9 mouse cellular contexts compared by ENCODE assay signal in the genomic region with DNA sequence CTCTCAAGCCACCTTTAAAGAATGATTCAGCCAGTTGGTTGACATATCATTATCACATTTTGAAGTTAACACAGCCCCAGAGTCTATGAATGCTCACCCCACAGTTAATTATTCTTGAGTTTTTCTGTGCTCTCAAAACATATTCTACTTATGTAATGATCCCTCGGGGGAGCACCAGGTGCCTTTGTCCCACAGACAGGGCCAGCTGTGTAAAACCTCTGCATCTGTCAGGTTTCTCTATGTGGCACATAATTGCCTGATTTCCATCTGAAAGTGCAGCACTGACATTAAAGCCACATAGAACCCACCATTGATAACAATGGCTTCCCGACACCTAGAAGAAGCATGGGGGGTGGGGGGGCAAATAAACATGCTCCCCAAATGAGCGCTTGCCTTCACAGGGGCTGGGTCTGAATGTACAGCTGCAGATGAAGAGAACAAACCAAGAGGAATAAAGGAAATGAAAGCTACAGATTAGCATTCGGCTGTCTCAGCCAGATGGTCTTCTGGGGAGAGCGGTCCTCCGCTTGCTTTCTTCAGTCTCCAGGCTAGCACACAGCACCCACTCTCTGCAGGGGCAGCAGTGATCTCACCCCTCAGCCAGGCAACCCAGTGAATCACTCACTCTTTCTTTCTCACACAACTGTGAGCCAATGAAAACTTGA.
DNase-seq lines count a peak whose midpoint lies in the region; ATAC-seq and TF ChIP-seq lines count a peak whose summit lies in the region.
"Had no signal": no experiment of that assay in that cellular context is flagged by ENCODE, and none has a peak within 500 bp of the region (broad histone marks: within the 10 kb centered on the region; RNA-seq: fewer than 3 reads in every experiment).

No protein-coding gene starts in this region.

- peaks cover 16% of the 10 kb centered on the region for H3K4me1 ChIP-seq in limb, embryonic 15.5 days
- H3K4me1 ChIP-seq: liver, embryonic 13.5 days had no signal

- H3K4me3 ChIP-seq in gastrocnemius, adult 2 months = peak overlapping the region; percentile 45
- no peak overlapping the region for H3K4me3 ChIP-seq in limb, embryonic 15.5 days
- H3K4me3 ChIP-seq: liver, embryonic 13.5 days had no signal

- no peaks in the 10 kb centered on the region for H3K27me3 ChIP-seq in limb, embryonic 15.5 days
- H3K27me3 ChIP-seq: liver, embryonic 13.5 days had no signal

- no peak overlapping the region for H3K9ac ChIP-seq in limb, embryonic 15.5 days
- H3K9ac ChIP-seq: liver, embryonic 13.5 days had no signal

- no peak for DNase-seq in gastrocnemius, adult 2 months
- no peak for DNase-seq in gastrocnemius, adult 8-10 months (ENCODE audit: low spot score in 2 of 2)
- DNase-seq in NIH3T3 (ENCODE audit: low read depth) = peak; percentile 64
- peak; percentile 15 to 24 for DNase-seq in frontal cortex, postnatal 25 days (ENCODE audit: low spot score in 2 of 2)
- DNase-seq in thymus, postnatal 4 days = peak; percentile 22
- no peak for DNase-seq in urinary bladder, postnatal 25 days (ENCODE audit: low spot score)
- DNase-seq in c-Kit-positive CD71-positive TER-119-positive erythroid progenitor cells, embryonic 14.5 days (ENCODE audit: low spot score) = no peak
- DNase-seq: liver, embryonic 13.5 days had no signal

- WGBS in limb, embryonic 15.5 days = 62% methylated on average over 6 of the region's 6 CpGs

- no peaks in the 10 kb centered on the region for H3K9me3 ChIP-seq in limb, embryonic 15.5 days
- H3K9me3 ChIP-seq: liver, embryonic 13.5 days had no signal

- H3K27ac ChIP-seq in gastrocnemius, adult 2 months = no peak overlapping the region
- H3K27ac ChIP-seq in limb, embryonic 15.5 days = peak overlapping the region; percentile 48; the same call in 1 of the 2 replicates
- H3K27ac ChIP-seq: liver, embryonic 13.5 days had no signal

- ATAC-seq in limb, embryonic 15.5 days (ENCODE audit: insufficient number of reproducible peaks, low FRiP score, low TSS enrichment, low read depth) = peak; percentile 50; the same call in 1 of the 2 replicates

- intact Hi-C loops in gastrocnemius, adult 2 months (cut with DNase I) = no loop called here

- TF ChIP-seq CTCF in gastrocnemius, adult 2 months (IDR thresholded peaks at IDR 0.05) = no peak

- no peak overlapping the region for H3K4me2 ChIP-seq in limb, embryonic 15.5 days
- H3K4me2 ChIP-seq: liver, embryonic 13.5 days had no signal

- no peaks in the 10 kb centered on the region for H3K36me3 ChIP-seq in limb, embryonic 15.5 days
- H3K36me3 ChIP-seq: liver, embryonic 13.5 days had no signal

Comparison
In these comparisons a context has a peak if more than half of its experiments do, and no peak if none do; other contexts are left out.
1. DNase-seq: peak in NIH3T3 (single experiment), frontal cortex, postnatal 25 days (2 of 2) and thymus, postnatal 4 days (single experiment); none in gastrocnemius, adult 2 months (single experiment), gastrocnemius, adult 8-10 months (0 of 2), urinary bladder, postnatal 25 days (single experiment) and c-Kit-positive CD71-positive TER-119-positive erythroid progenitor cells, embryonic 14.5 days (single experiment).